Mouse (Mus musculus): Measurements from ENCODE around the gene Ppp6r2. TPM values are rescaled to one million over a fixed set of nuclear protein-coding genes. Genes with fewer than 3 reads are reported as not detected.

The Ppp6r2 gene
- polyA plus RNA-seq, 1 experiment from 2014 or later = 24.5 TPM

GRCm38 (mm10) chr15:89175411-89176155 lies 35.8 kb upstream of the Ppp6r2 start:
- Histone ChIP-seq H3K36me3 (no peaks in the 10 kb centered on the region), H3K4me2 (peak overlapping the region; percentile 27), H3K4me3 (no peak overlapping the region), H3K27me3 (no peaks in the 10 kb centered on the region), H3K9ac (no peak overlapping the region), H3K4me1 (peaks cover 88% of the 10 kb centered on the region), H3K27ac (peak overlapping the region; percentile 69), H3K9me3 (no peaks in the 10 kb centered on the region)
- ATAC-seq (ENCODE audit: borderline replicate concordance, extremely low read depth, low FRiP score, low TSS enrichment) = no peak
- WGBS = 41% methylated on average over 13 of the region's 13 CpGs

- Histone ChIP-seq H3K4me3 (no peak overlapping the region; the same call in 1 of the 2 replicates), H3K9ac (peak overlapping the region; percentile 1; the same call in 1 of the 2 replicates), H3K4me2 (peak overlapping the region; percentile 96), H3K27me3 (no peaks in the 10 kb centered on the region), H3K36me3 (no peaks in the 10 kb centered on the region), H3K9me3 (no peaks in the 10 kb centered on the region), H3K27ac (peak overlapping the region; percentile 96), H3K4me1 (peaks cover 86% of the 10 kb centered on the region)
- 8% methylated on average over 5 of the region's 5 CpGs for WGBS
- ATAC-seq (ENCODE audit: borderline replicate concordance, extremely low read depth, low FRiP score, low TSS enrichment) = no peak
Measured at GRCm38 (mm10) chr15:89177121-89177520, 34.2 kb upstream of the Ppp6r2 start.

- WGBS = 57% methylated on average over 4 of the region's 4 CpGs
- Histone ChIP-seq H3K27ac (peak overlapping the region; percentile 96), H3K4me2 (peak overlapping the region; percentile 96), H3K9ac (no peak overlapping the region), H3K36me3 (no peaks in the 10 kb centered on the region), H3K4me1 (peaks cover 86% of the 10 kb centered on the region), H3K9me3 (no peaks in the 10 kb centered on the region), H3K4me3 (peak overlapping the region; percentile 87; the same call in 1 of the 2 replicates), H3K27me3 (no peaks in the 10 kb centered on the region)
- no peak for ATAC-seq (ENCODE audit: borderline replicate concordance, extremely low read depth, low FRiP score, low TSS enrichment)
Measured at GRCm38 (mm10) chr15:89177576-89178259, 33.6 kb upstream of the Ppp6r2 start.

- Histone ChIP-seq H3K9ac (peak overlapping the region; percentile 85), H3K27ac (peak overlapping the region; percentile 96), H3K4me1 (peaks cover 81% of the 10 kb centered on the region), H3K4me2 (peak overlapping the region; percentile 96), H3K27me3 (no peaks in the 10 kb centered on the region), H3K9me3 (no peaks in the 10 kb centered on the region), H3K4me3 (peak overlapping the region; percentile 87), H3K36me3 (no peaks in the 10 kb centered on the region)
- 61% methylated on average over 7 of the region's 7 CpGs for WGBS
- no peak for ATAC-seq (ENCODE audit: borderline replicate concordance, extremely low read depth, low FRiP score, low TSS enrichment)
Measured at GRCm38 (mm10) chr15:89178260-89178860, 33.0 kb upstream of the Ppp6r2 start.

- peak; percentile 56 for ATAC-seq (ENCODE audit: borderline replicate concordance, extremely low read depth, low FRiP score, low TSS enrichment)
- H3K4me1 ChIP-seq = peaks cover 74% of the 10 kb centered on the region
- 1% methylated on average over 16 of the region's 16 CpGs for WGBS
Measured at GRCm38 (mm10) chr15:89178954-89179629, 32.3 kb upstream of the Ppp6r2 start.

GRCm38 (mm10) chr15:89179630-89179964 lies 31.8 kb upstream of the Ppp6r2 start:
- 5% methylated on average over 6 of the region's 6 CpGs for whole genome bisulfite sequencing
- peak overlapping the region; percentile 85 for H3K9ac ChIP-seq
- no peaks in the 10 kb centered on the region for H3K9me3 ChIP-seq
- H3K4me2 ChIP-seq = peak overlapping the region; percentile 96
- no peak for ATAC-seq (ENCODE audit: borderline replicate concordance, extremely low read depth, low FRiP score, low TSS enrichment)
- peak overlapping the region; percentile 96 for H3K27ac ChIP-seq
- H3K27me3 ChIP-seq = no peaks in the 10 kb centered on the region
- peaks cover 69% of the 10 kb centered on the region for H3K4me1 ChIP-seq
- H3K4me3 ChIP-seq = peak overlapping the region; percentile 87
- no peaks in the 10 kb centered on the region for H3K36me3 ChIP-seq

More at GRCm38 (mm10) chr15:89178954-89179629, 32.3 kb upstream of the Ppp6r2 start:
- Histone ChIP-seq H3K9ac (peak overlapping the region; percentile 85), H3K27ac (peak overlapping the region; percentile 96), H3K4me2 (peak overlapping the region; percentile 96), H3K27me3 (no peaks in the 10 kb centered on the region), H3K36me3 (no peaks in the 10 kb centered on the region), H3K4me3 (peak overlapping the region; percentile 87), H3K9me3 (no peaks in the 10 kb centered on the region)

- Histone ChIP-seq H3K4me1 (peaks cover 63% of the 10 kb centered on the region), H3K9me3 (no peaks in the 10 kb centered on the region), H3K36me3 (no peaks in the 10 kb centered on the region), H3K4me3 (peak overlapping the region; percentile 87), H3K27ac (peak overlapping the region; percentile 96), H3K27me3 (no peaks in the 10 kb centered on the region), H3K9ac (peak overlapping the region; percentile 85), H3K4me2 (peak overlapping the region; percentile 96)
- WGBS = 0% methylated on average over 21 of the region's 26 CpGs
- 0 out of 2 replicates have a peak, but pooled peaks have one; percentile 0 for ATAC-seq (ENCODE audit: borderline replicate concordance, extremely low read depth, low FRiP score, low TSS enrichment)
Measured at GRCm38 (mm10) chr15:89180081-89180541, 31.2 kb upstream of the Ppp6r2 start.

- H3K4me1 ChIP-seq = peaks cover 57% of the 10 kb centered on the region
- no peaks in the 10 kb centered on the region for H3K36me3 ChIP-seq
- H3K27me3 ChIP-seq = no peaks in the 10 kb centered on the region
- H3K4me2 ChIP-seq = peak within 1 kb of the TSS; percentile 96
- peak within 1 kb of the TSS; percentile 96 for H3K27ac ChIP-seq
- H3K4me3 ChIP-seq = peak within 1 kb of the TSS; percentile 87
- peak within 1 kb of the TSS; percentile 85 for H3K9ac ChIP-seq
- 1% methylated on average over 61 of the region's 72 CpGs for WGBS
- H3K9me3 ChIP-seq = no peaks in the 10 kb centered on the region
- ATAC-seq (ENCODE audit: borderline replicate concordance, extremely low read depth, low FRiP score, low TSS enrichment) = peak; percentile 84
Measured at GRCm38 (mm10) chr15:89180571-89181229, 30.7 kb upstream of the Ppp6r2 start, which contains the start of gene Plxnb2. Gene Plxnb2 (minus strand): TSS chr15:89180788.

- Histone ChIP-seq H3K27me3 (no peaks in the 10 kb centered on the region), H3K27ac (peak overlapping the region; percentile 96), H3K4me1 (peaks cover 47% of the 10 kb centered on the region), H3K9me3 (no peaks in the 10 kb centered on the region), H3K4me2 (peak overlapping the region; percentile 96), H3K4me3 (peak overlapping the region; percentile 87), H3K36me3 (no peaks in the 10 kb centered on the region), H3K9ac (peak overlapping the region; percentile 85)
- 54% methylated on average over 10 of the region's 10 CpGs for WGBS
- no peak for ATAC-seq (ENCODE audit: borderline replicate concordance, extremely low read depth, low FRiP score, low TSS enrichment)
Measured at GRCm38 (mm10) chr15:89181561-89182270, 29.6 kb upstream of the Ppp6r2 start.

GRCm38 (mm10) chr15:89182328-89182741 lies 29.0 kb upstream of the Ppp6r2 start:
- Histone ChIP-seq H3K9me3 (no peaks in the 10 kb centered on the region), H3K27me3 (no peaks in the 10 kb centered on the region), H3K27ac (peak overlapping the region; percentile 96), H3K9ac (no peak overlapping the region), H3K4me3 (no peak overlapping the region), H3K4me1 (peaks cover 41% of the 10 kb centered on the region), H3K36me3 (no peaks in the 10 kb centered on the region), H3K4me2 (peak overlapping the region; percentile 96; the same call in 1 of the 2 replicates)
- 31% methylated on average over 6 of the region's 6 CpGs for WGBS
- no peak for ATAC-seq (ENCODE audit: borderline replicate concordance, extremely low read depth, low FRiP score, low TSS enrichment)
